ENCODE assay signal across 8 mouse cellular contexts in genomic region chr5:118876586-118877312, GRCm38 (mm10).
DNase-seq lines count a peak whose midpoint lies in the region; ATAC-seq and TF ChIP-seq lines count a peak whose summit lies in the region.

No protein-coding gene starts in this region.

- H3K9ac ChIP-seq in heart, embryonic 16.5 days (ENCODE audit: low read length): no peak overlapping the region
- H3K9ac ChIP-seq in liver, embryonic 15.5 days: no peak overlapping the region

- TF ChIP-seq CTCF in cerebellum, adult 2 months (IDR thresholded peaks at IDR 0.05; ENCODE audit: borderline replicate concordance, insufficient read depth, low read depth, low read length): no peak

- no peak for TF ChIP-seq POLR2A in cerebellum, adult 2 months (IDR thresholded peaks at IDR 0.05; ENCODE audit: borderline replicate concordance, insufficient read depth, low read length)

- H3K4me2 ChIP-seq in heart, embryonic 16.5 days (ENCODE audit: low read depth, low read length): peak overlapping the region; percentile 58
- peak overlapping the region; percentile 37 for H3K4me2 ChIP-seq in liver, embryonic 15.5 days

- peaks cover 45% of the 10 kb centered on the region for H3K27me3 ChIP-seq in heart, embryonic 16.5 days (ENCODE audit: control insufficient read depth, insufficient read depth, low read length)
- peaks cover 63% of the 10 kb centered on the region for H3K27me3 ChIP-seq in embryonic facial prominence, embryonic 10.5 days (replicated peaks; ENCODE audit: low read depth, poor library complexity, severe bottlenecking)
- peaks cover 76% of the 10 kb centered on the region for H3K27me3 ChIP-seq in hindbrain, embryonic 10.5 days (ENCODE audit: insufficient read depth, poor library complexity, severe bottlenecking)
- H3K27me3 ChIP-seq in liver, embryonic 15.5 days: peaks cover 33% of the 10 kb centered on the region
- no peaks in the 10 kb centered on the region for H3K27me3 ChIP-seq in cerebellum, adult 2 months (ENCODE audit: control insufficient read depth, insufficient read depth, low read length)

- no peaks in the 10 kb centered on the region for H3K36me3 ChIP-seq in heart, embryonic 16.5 days (ENCODE audit: control insufficient read depth, insufficient read depth)
- no peaks in the 10 kb centered on the region for H3K36me3 ChIP-seq in embryonic facial prominence, embryonic 10.5 days (replicated peaks)
- no peaks in the 10 kb centered on the region for H3K36me3 ChIP-seq in hindbrain, embryonic 10.5 days
- H3K36me3 ChIP-seq in liver, embryonic 15.5 days (replicated peaks): no peaks in the 10 kb centered on the region

- no peaks in the 10 kb centered on the region for H3K9me3 ChIP-seq in heart, embryonic 16.5 days (replicated peaks; ENCODE audit: control insufficient read depth, low read length)
- 0 out of 2 replicates have a peak, but pooled peaks cover 2% of the 10 kb centered on the region for H3K9me3 ChIP-seq in embryonic facial prominence, embryonic 10.5 days
- H3K9me3 ChIP-seq in hindbrain, embryonic 10.5 days: no peaks in the 10 kb centered on the region
- H3K9me3 ChIP-seq in liver, embryonic 15.5 days (replicated peaks): no peaks in the 10 kb centered on the region

- 14% methylated on average over 18 of the region's 18 CpGs for WGBS in heart, embryonic 16.5 days
- 14% methylated on average over 18 of the region's 18 CpGs for WGBS in embryonic facial prominence, embryonic 10.5 days
- WGBS in hindbrain, embryonic 10.5 days: 14% methylated on average over 18 of the region's 18 CpGs
- 14% methylated on average over 18 of the region's 18 CpGs for WGBS in liver, embryonic 15.5 days (ENCODE audit: insufficient replicate concordance)
- WGBS in cerebellum, adult 2 months: 11% methylated on average over 18 of the region's 18 CpGs

- no peak overlapping the region for H3K27ac ChIP-seq in heart, embryonic 16.5 days (ENCODE audit: low read length)
- H3K27ac ChIP-seq in embryonic facial prominence, embryonic 10.5 days (replicated peaks): peak overlapping the region; percentile 82
- H3K27ac ChIP-seq in hindbrain, embryonic 10.5 days: no peak overlapping the region
- H3K27ac ChIP-seq in liver, embryonic 15.5 days (replicated peaks): no peak overlapping the region
- no peak overlapping the region for H3K27ac ChIP-seq in cerebellum, adult 2 months (ENCODE audit: insufficient read depth, low read length)

- intact Hi-C loops in left cerebral cortex, postnatal 14 days (cut with DNase I): loop anchor here (5.0 to 10.0 kb wide), 3 partner anchors 94 to 928 kb away; partner anchors contain the start of gene Tbx3

- no peak for ATAC-seq in heart, embryonic 16.5 days (replicated peaks; ENCODE audit: extremely low read depth, insufficient read depth, low FRiP score)
- no peak for ATAC-seq in liver, embryonic 15.5 days (ENCODE audit: insufficient read depth)
- no peak for ATAC-seq in erythroid progenitor cell, adult 5-6 weeks (replicated peaks; ENCODE audit: low FRiP score, poor library complexity, severe bottlenecking)

- no peak for DNase-seq in heart, adult 9 months (ENCODE audit: low spot score in 2 of 2)
- DNase-seq in embryonic facial prominence, embryonic 10.5 days (ENCODE audit: low spot score): no peak
- DNase-seq in hindbrain, embryonic 10.5 days (ENCODE audit: low spot score): peak; percentile 22
- no peak for DNase-seq in left cerebral cortex, postnatal 14 days (ENCODE audit: low spot score in 2 of 2)
- no peak for DNase-seq in cerebellum, adult 2 months

- H3K4me1 ChIP-seq in heart, embryonic 16.5 days (ENCODE audit: control insufficient read depth, insufficient read depth, low read length): no peaks in the 10 kb centered on the region
- peaks cover 56% of the 10 kb centered on the region for H3K4me1 ChIP-seq in embryonic facial prominence, embryonic 10.5 days
- peaks cover 24% of the 10 kb centered on the region for H3K4me1 ChIP-seq in hindbrain, embryonic 10.5 days (replicated peaks)
- H3K4me1 ChIP-seq in liver, embryonic 15.5 days (replicated peaks): no peaks in the 10 kb centered on the region
- no peaks in the 10 kb centered on the region for H3K4me1 ChIP-seq in cerebellum, adult 2 months (ENCODE audit: control insufficient read depth, insufficient read depth, low read length)

- H3K4me3 ChIP-seq in heart, embryonic 16.5 days (ENCODE audit: low read length): peak overlapping the region; percentile 28
- H3K4me3 ChIP-seq in embryonic facial prominence, embryonic 10.5 days: peak overlapping the region; percentile 52
- H3K4me3 ChIP-seq in hindbrain, embryonic 10.5 days: peak overlapping the region; percentile 40
- no peak overlapping the region for H3K4me3 ChIP-seq in liver, embryonic 15.5 days (replicated peaks)
- H3K4me3 ChIP-seq in cerebellum, adult 2 months (replicated peaks; ENCODE audit: insufficient read depth, low read depth, low read length): no peak overlapping the region

Comparison
In these comparisons a context has a peak if more than half of its experiments do, and no peak if none do; other contexts are left out.
1. H3K4me3 ChIP-seq: peak in heart, embryonic 16.5 days (single experiment), embryonic facial prominence, embryonic 10.5 days (single experiment) and hindbrain, embryonic 10.5 days (single experiment); none in liver, embryonic 15.5 days (single experiment) and cerebellum, adult 2 months (single experiment).